Mouse (Mus musculus) embryo, embryonic 10.5 days (tissue): ENCODE measurements at regions not wholly inside any gene's neighbourhood (a gene's known extent, or its start where the extent isn't known, plus 50 kb on each side); places are given as distances from the start of the nearest gene placed in this dataset.
A peak's percentile ranks its signal among the peaks of the same experiment; 100 is the strongest.
"Not testable (repeated sequence)": the region's sequence is repeated elsewhere in the genome, so short reads cannot be mapped to it uniquely, and the experiment has no call there.

Experiments used
- DNase-seq: peaks from one replicate; pipeline ENCODE4 v3.0.0-alpha.2; 2015; ENCODE audit warnings: low spot score

GRCm38 (mm10) chr10:23733679-23734078, 53.4 kb downstream of the Rps12 start:
- DNase-seq = no peak

GRCm38 (mm10) chr10:23725960-23726714, 60.9 kb downstream of the Rps12 start:
- DNase-seq = not testable (repeated sequence)

- no peak for DNase-seq
Measured at GRCm38 (mm10) chr10:23718124-23718523, 69.0 kb downstream of the Rps12 start.

GRCm38 (mm10) chr10:23715511-23715910, 71.6 kb downstream of the Rps12 start:
- DNase-seq = no peak

GRCm38 (mm10) chr10:23715101-23715500, 72.0 kb downstream of the Rps12 start:
- DNase-seq = no peak

GRCm38 (mm10) chr10:23712691-23713378, 74.2 kb downstream of the Rps12 start:
- DNase-seq = no peak

- peak; percentile 61 for DNase-seq
Measured at GRCm38 (mm10) chr10:23711416-23712171, 75.5 kb downstream of the Rps12 start.

GRCm38 (mm10) chr10:23710999-23711398, 76.1 kb downstream of the Rps12 start:
- no peak for DNase-seq

- DNase-seq = no peak
Measured at GRCm38 (mm10) chr10:23708261-23708660, 78.8 kb downstream of the Rps12 start.

GRCm38 (mm10) chr10:23707141-23707540, 79.9 kb downstream of the Rps12 start:
- DNase-seq = no peak

- no peak for DNase-seq
Measured at GRCm38 (mm10) chr10:23704048-23704447, 83.0 kb downstream of the Rps12 start.

- DNase-seq = no peak
Measured at GRCm38 (mm10) chr10:23691291-23691690, 95.8 kb downstream of the Rps12 start.

- peak; percentile 23 for DNase-seq
Measured at GRCm38 (mm10) chr10:23686969-23687368, 100.1 kb downstream of the Rps12 start.

GRCm38 (mm10) chr10:23683078-23683477, 104.0 kb downstream of the Rps12 start:
- DNase-seq = no peak

- DNase-seq = peak; percentile 46
Measured at GRCm38 (mm10) chr10:23675911-23676310, 111.2 kb downstream of the Rps12 start.

GRCm38 (mm10) chr10:23674633-23675515, 112.2 kb downstream of the Rps12 start:
- peak; percentile 82 for DNase-seq

GRCm38 (mm10) chr10:23672296-23672695, 114.8 kb downstream of the Rps12 start:
- peak; percentile 35 for DNase-seq

GRCm38 (mm10) chr10:23671494-23671893, 115.6 kb downstream of the Rps12 start:
- peak; percentile 61 for DNase-seq

- not testable (repeated sequence) for DNase-seq
Measured at GRCm38 (mm10) chr10:23665916-23666315, 121.2 kb downstream of the Rps12 start.

GRCm38 (mm10) chr10:23626201-23626600, 160.9 kb downstream of the Rps12 start:
- no peak for DNase-seq

- DNase-seq = no peak
Measured at GRCm38 (mm10) chr10:23612030-23612429, 175.0 kb downstream of the Rps12 start.

- peak; percentile 88 for DNase-seq
Measured at GRCm38 (mm10) chr10:23611183-23611582, 175.9 kb downstream of the Rps12 start.
